Mouse (Mus musculus) kidney, postnatal 4 days (tissue): Measurements from ENCODE around the gene Spef1.
"Not testable (repeated sequence)": the region's sequence is repeated elsewhere in the genome, so short reads cannot be mapped to it uniquely, and the experiment has no call there.

ENCODE experiments used
- DNase-seq, 2 experiments: peaks; one replicate each; pipeline ENCODE4 v3.0.0; 2021; ENCODE audit warnings: mixed read lengths in 2 of 2

Gene Spef1

GRCm38 (mm10) chr2:131186771-131187601 lies at the start of gene Spef1, which contains the start of gene Cdc25b:
TSS of gene Spef1 (minus strand) at chr2:131187282.
TSS of gene Cdc25b (plus strand) at chr2:131186949.
- peak; percentile 91 to 93 for DNase-seq

- DNase-seq, result peak; percentile 36 to 65
These were observed 48.0 kb upstream of the Spef1 start for GRCm38 (mm10) chr2:131234970-131235635.

- peak in 1 of 2 experiments; percentile 68 for DNase-seq
These were observed 47.1 kb upstream of the Spef1 start for GRCm38 (mm10) chr2:131234127-131234650.

- peak; percentile 96 to 98 for DNase-seq
These were observed 46.4 kb upstream of the Spef1 start, which contains the start of gene Mavs for GRCm38 (mm10) chr2:131233307-131234126. TSS of gene Mavs (plus strand) at chr2:131234063.

GRCm38 (mm10) chr2:131232558-131232957 lies 45.5 kb upstream of the Spef1 start:
- DNase-seq, result no peak

GRCm38 (mm10) chr2:131227243-131227642 lies 40.2 kb upstream of the Spef1 start:
- DNase-seq, result no peak

- not testable (repeated sequence) for DNase-seq
These were observed 39.6 kb upstream of the Spef1 start for GRCm38 (mm10) chr2:131226669-131227068.

- DNase-seq, result peak; percentile 45 to 71
These were observed 38.1 kb upstream of the Spef1 start for GRCm38 (mm10) chr2:131225178-131225577.

GRCm38 (mm10) chr2:131223569-131223968 lies 36.5 kb upstream of the Spef1 start:
- DNase-seq, result no peak

GRCm38 (mm10) chr2:131222562-131222961 lies 35.5 kb upstream of the Spef1 start:
- DNase-seq, result peak in 1 of 2 experiments; percentile 27

GRCm38 (mm10) chr2:131221853-131222515 lies 34.9 kb upstream of the Spef1 start:
- DNase-seq, result no peak

- DNase-seq, result no peak
These were observed 32.9 kb upstream of the Spef1 start for GRCm38 (mm10) chr2:131220030-131220429.

GRCm38 (mm10) chr2:131215941-131216858 lies 29.1 kb upstream of the Spef1 start:
- no peak for DNase-seq

GRCm38 (mm10) chr2:131213773-131214172 lies 26.7 kb upstream of the Spef1 start:
- DNase-seq, result no peak

GRCm38 (mm10) chr2:131211026-131211615 lies 24.0 kb upstream of the Spef1 start:
- peak; percentile 33 to 34 for DNase-seq

GRCm38 (mm10) chr2:131209969-131210792 lies 23.1 kb upstream of the Spef1 start:
- DNase-seq, result peak; percentile 97

GRCm38 (mm10) chr2:131209125-131209795 lies 22.2 kb upstream of the Spef1 start:
- DNase-seq, result no peak

- no peak for DNase-seq
These were observed 21.3 kb upstream of the Spef1 start for GRCm38 (mm10) chr2:131208356-131208755.

- DNase-seq, result no peak
These were observed 19.7 kb upstream of the Spef1 start, which contains the start of gene Ap5s1 for GRCm38 (mm10) chr2:131206778-131207177. TSS of gene Ap5s1 (plus strand) at chr2:131207078.
